Mouse (Mus musculus): ENCODE results near the gene Xpnpep3.
"Not testable (repeated sequence)": the region's sequence is repeated elsewhere in the genome, so short reads cannot be mapped to it uniquely, and the experiment has no call there.

The Xpnpep3 gene

GRCm38 (mm10) chr15:81399297-81399637 is 671 bp upstream of the Xpnpep3 start:
- no peak for DNase-seq (ENCODE audit: low spot score)

- DNase-seq (ENCODE audit: low spot score) = no peak
Observed at GRCm38 (mm10) chr15:81405008-81405407, 5.1 kb downstream of the Xpnpep3 start.

GRCm38 (mm10) chr15:81408199-81408598 is 8.3 kb downstream of the Xpnpep3 start, which contains the start of gene Dnajb7:
Dnajb7 (minus strand) TSS chr15:81408299.
- DNase-seq (ENCODE audit: low spot score) = no peak

DNA sequence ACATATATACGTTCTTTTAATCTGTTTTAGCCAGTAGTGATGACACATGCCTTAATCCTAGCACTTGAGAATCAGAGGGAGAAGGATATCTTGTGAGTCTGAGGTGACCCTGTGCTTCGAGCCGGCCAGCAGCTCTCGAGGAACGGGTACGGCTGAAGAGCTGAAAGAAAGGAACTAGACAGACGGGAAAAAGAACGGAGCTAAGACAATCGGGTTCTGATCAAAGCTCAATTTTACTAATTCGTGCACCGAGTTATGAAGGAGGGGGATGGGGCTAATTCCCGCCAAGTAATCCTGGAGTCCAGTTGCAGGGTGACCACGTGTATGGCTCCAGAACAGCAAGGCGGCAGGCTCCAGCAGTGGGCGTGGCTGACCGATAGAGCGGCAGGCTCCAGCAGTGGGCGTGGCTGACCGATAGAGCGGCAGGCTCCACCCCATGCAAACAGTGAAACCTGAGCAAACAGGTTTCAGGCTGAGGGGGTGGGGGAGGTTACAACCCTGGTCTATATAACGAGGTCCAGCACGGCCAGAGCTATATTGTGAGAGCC is 16.9 kb downstream of the Xpnpep3 start:
- not testable (repeated sequence) for DNase-seq (ENCODE audit: low spot score)

DNA sequence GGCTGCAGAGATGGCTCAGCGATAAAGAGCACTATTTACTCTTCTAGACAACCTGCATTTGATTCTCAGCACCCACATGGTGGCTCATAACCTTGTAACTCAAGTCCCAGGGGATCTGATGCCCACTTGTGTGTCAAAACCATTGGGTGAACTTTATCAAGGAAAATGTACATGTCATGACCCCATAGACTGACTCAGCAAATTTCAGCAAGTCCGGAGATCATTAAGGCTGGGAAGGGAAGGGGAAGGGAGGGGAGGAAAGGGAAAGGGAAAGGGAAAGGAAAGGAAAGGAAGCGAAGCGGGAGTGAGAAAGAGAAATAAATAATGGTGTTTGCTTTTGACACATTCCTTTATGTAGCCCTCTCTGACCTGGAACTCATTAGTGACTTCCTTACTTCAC is 18.1 kb downstream of the Xpnpep3 start:
- no peak for DNase-seq (ENCODE audit: low spot score)

- DNase-seq (ENCODE audit: low spot score) = no peak
Observed at GRCm38 (mm10) chr15:81421454-81421853, 21.5 kb downstream of the Xpnpep3 start.

- DNase-seq (ENCODE audit: low spot score) = no peak
Observed at GRCm38 (mm10) chr15:81422156-81422681, 22.3 kb downstream of the Xpnpep3 start.

- no peak for DNase-seq (ENCODE audit: low spot score)
Observed at GRCm38 (mm10) chr15:81425311-81425710, 25.4 kb downstream of the Xpnpep3 start.

GRCm38 (mm10) chr15:81427947-81428346 is 28.0 kb downstream of the Xpnpep3 start:
- no peak for DNase-seq (ENCODE audit: low spot score)

- no peak for DNase-seq (ENCODE audit: low spot score)
Observed at GRCm38 (mm10) chr15:81431195-81431594, 31.3 kb downstream of the Xpnpep3 start.

GRCm38 (mm10) chr15:81438345-81438744 is 38.4 kb downstream of the Xpnpep3 start:
- no peak for DNase-seq (ENCODE audit: low spot score)

GRCm38 (mm10) chr15:81439236-81439635 is 39.3 kb downstream of the Xpnpep3 start:
- DNase-seq (ENCODE audit: low spot score) = no peak

- DNase-seq (ENCODE audit: low spot score) = peak; percentile 86
Observed at GRCm38 (mm10) chr15:81448463-81448862, 48.5 kb downstream of the Xpnpep3 start.

DNA sequence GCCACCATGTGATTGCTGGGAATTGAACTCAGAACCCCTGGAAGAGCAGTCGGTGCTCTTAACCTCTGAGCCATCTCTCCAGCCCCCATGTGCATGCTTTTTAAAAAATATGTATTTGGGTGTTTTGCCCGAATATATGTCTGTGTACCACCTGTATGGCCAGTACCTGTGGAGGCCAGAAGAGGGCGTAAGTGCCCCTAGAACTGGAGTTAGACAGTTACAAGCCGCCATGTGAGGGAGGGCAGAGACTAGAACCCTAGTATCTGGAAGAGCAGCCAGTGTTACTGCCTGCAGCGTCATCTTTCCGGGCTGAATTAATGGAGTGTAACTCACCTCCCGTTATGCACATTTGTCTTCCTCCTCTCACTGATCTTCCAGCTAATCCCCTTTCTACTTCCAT is 61.6 kb downstream of the Xpnpep3 start:
- no peak for DNase-seq (ENCODE audit: low spot score)

DNA sequence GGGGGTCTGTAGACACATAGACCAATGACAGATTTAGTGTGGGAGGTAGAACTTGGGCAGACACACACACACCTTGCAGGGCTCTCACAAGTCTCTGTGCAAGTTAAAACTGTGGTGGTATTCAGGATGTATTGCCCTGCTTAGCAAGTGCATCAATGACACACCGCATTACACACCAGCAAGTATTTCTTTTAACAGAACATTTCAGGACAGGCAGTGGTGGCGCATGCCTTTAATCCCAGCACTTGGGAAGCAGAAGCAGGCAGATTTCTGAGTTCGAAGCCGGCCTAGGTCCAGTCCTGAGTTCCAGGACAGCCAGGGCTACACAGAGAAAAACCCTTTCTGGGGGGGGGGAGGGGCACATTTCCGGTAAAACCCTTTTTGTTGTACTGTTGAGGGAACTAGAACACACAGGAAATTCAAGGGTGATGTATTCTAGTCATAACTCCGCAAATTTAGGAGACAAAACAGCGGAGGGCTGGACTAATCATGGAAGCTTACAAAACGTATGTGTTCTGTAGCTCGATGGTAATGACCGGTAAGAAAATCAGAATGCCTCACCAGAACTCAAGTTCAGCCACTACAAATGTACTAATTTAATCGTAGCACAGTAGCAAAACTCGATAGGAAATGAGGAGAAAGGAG is 65.2 kb downstream of the Xpnpep3 start:
- peak; percentile 69 for DNase-seq (ENCODE audit: low spot score)

GRCm38 (mm10) chr15:81465901-81466737 is 66.2 kb downstream of the Xpnpep3 start, which contains the start of gene Rbx1:
Rbx1 (plus strand) TSS chr15:81466296.
- DNase-seq (ENCODE audit: low spot score) = peak; percentile 100

DNA sequence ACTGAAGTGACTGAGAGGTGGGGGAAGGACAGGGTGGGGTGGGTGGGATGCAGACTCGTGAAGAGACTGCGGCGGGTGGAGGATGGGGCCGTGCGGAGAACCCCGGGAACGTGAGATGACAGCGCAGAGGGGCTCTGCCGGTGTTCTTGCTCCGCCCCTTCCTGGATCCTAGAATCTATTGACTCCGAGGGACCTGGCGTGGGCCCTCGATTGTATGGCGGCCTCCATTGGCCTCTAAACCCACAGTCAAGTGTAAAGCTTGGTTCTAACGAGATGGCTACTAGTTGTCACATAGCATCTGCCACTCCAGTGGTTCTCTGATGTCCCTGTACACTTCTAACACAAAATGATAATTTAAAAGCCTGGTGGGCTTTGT is 66.8 kb downstream of the Xpnpep3 start:
- DNase-seq (ENCODE audit: low spot score) = no peak

DNA sequence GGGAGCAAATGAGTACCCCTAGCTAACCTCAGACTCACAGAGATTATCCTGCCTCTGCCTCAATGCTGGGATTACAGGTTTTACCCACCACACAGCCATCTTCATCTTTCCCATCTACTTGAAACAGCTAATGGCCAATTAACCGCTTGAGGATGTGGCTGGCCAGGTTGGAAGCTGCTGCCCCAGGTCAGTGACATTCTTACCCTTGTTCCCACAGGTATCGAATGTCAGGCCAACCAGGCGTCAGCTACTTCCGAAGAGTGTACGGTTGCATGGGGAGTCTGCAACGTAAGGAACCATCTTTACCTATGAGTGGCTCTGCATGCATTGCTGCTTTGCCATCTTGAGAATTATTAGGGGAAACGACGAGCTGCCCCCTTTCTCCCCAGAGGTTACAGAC is 70.8 kb downstream of the Xpnpep3 start:
- no peak for DNase-seq (ENCODE audit: low spot score)

- no peak for DNase-seq (ENCODE audit: low spot score)
Observed at GRCm38 (mm10) chr15:81472256-81472655, 72.3 kb downstream of the Xpnpep3 start.

DNA sequence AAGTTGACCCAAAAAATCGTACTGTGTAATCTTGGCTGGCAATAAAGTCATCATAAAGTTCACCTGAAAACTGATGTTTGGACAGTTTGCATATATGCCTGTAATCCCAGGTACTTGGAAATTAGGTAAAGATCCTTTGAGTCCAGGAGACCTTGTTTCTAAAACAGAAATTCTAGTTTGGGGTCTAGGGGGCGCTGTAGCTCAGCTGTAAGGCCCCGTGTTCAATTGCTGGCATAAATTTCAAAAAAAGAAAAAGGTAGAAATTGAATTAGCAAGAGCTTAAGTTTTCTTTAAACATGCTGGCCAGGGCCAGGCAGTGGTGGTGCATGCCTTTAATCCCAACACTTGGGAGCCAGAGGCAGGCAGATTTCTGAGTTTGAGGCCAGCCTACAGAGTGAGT is 75.7 kb downstream of the Xpnpep3 start:
- DNase-seq (ENCODE audit: low spot score) = peak; percentile 58

- DNase-seq (ENCODE audit: low spot score) = no peak
Observed at GRCm38 (mm10) chr15:81476597-81476996, 76.7 kb downstream of the Xpnpep3 start.

DNA sequence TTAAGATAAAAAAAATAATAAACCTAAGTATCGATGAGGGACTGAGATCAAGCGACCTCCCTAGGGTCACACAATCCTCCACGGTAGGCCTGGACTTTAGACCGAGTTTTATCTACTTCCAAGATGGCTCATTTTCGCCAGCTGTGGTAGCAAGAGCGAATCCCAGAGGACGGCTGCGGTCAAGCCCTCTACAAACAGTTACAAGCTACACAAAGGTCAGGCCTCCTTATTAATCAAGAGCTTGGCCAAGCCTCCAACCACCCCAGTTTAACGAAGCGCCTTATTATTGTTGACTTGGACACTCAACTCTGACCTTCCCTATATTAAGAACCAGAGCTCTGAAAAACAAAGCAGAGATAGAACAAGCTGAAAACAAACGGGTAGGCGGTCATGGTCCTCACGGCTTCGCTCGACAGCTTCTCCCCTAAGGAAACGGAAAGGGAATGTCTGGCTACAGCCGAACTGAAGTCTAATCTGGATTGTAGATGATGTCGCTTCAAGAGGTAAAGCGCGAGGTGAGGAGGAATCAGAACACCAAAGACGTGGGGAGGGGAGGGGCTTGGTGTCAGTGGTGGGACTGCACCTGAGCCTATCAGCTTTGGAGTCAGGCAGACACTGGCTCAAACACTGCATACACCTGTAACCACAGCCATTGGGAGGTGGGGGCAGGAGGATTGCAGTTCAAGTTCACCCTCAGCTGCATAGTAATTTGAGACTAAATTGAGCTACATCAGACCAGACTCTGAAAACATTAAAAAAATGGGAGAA is 79.7 kb downstream of the Xpnpep3 start:
- peak; percentile 40 for DNase-seq (ENCODE audit: low spot score)
